Mouse (Mus musculus): ENCODE results near the gene Snrpg.
"Not testable (repeated sequence)": the region's sequence is repeated elsewhere in the genome, so short reads cannot be mapped to it uniquely, and the experiment has no call there.

Snrpg gene

DNA sequence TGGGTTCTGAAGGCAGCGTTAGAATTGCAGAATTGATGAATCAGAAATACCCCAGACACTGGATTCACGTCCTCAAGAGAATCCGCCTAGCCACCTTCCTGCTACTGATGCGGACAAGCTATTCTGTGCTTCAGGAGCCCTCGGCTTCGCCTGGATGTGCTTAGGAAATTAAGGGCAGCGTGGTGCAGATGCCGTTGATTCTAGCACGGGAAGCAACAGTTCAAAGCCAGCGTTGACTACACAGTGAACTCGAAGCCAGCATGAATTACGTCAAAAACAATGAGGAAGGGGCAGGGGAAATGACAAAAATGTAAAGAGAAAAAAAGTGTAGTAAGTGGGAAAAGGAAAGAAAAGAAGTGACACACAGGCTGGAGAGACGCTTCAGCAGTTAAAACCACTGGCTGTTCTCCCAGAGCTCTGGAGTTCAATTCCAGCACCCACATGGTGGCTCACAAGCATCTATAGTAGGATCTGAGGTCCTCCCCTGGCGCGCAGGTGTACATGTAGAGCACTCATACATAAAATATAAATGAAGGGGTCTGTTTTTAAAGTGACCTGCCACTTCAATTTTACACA lies at the start of gene Snrpg:
Gene Snrpg (plus strand): TSS at position 541 of the 576 bp plus-strand sequence.
- DNase-seq (ENCODE audit: extremely low spot score, low spot score) = peak; percentile 38

DNA sequence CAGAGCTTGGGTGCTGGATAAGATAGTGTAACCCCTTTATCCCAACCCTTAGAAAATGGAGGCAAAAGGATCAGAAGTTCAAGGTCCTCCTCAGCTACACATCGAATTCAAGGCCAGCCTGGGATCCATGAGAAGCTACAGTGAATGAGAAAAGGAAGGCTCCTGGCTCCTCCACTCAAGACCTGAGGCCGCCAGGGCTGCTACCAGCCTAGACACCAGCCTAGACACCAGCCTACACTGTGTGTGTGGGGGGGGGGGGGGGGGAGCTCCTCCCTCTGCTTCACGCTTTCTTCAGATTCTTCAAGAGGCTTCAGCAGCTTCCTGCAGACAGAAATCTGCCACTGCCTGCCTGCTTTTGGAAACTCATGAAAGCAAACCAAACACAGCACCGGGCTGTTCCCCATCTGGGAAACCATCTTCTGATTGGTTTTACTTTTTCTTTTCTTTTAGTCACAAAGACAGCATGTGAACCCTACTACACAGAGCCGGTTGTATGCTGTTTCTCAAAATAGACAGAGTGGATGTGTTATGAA lies 49.0 kb upstream of the Snrpg start:
- no peak for DNase-seq (ENCODE audit: extremely low spot score, low spot score)

DNA sequence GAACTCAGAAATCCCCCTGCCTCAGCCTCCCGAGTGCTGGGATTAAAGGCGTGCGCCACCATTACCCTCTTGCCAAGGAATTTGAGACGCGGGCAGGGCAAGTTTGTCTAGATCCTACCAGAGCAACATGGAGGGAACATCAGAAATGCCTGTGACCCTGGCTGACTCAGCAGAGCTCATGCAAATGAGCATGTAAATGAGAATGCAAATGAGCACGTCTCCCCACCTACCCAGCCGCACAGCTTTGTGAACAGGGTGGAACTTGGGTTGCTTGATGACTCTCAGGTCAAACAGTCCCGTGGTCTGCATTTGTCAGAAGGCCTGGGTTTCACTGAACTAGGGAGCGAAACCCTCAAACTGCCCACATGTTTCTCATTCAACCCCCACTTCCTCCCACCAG lies 48.1 kb upstream of the Snrpg start:
- no peak for DNase-seq (ENCODE audit: extremely low spot score, low spot score)

DNA sequence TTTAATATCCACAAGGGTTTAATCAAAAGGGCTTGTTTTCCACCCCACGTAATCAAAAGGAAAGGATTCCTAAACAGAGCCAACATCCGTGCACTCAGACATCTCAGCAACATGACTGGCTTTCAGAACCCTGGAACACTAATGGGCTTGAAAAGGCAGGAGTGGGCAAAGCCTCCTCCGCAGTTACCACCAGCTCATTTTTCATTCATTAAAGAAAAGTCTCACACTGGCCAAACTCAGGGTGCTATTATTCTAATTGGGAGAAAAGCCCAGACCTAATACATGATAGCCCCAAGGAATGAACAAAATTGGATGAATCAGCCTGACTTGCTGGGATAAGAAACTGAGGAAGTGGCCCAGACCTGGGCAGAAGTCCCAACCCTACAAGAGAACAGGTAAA lies 46.7 kb upstream of the Snrpg start:
- no peak for DNase-seq (ENCODE audit: extremely low spot score, low spot score)

DNA sequence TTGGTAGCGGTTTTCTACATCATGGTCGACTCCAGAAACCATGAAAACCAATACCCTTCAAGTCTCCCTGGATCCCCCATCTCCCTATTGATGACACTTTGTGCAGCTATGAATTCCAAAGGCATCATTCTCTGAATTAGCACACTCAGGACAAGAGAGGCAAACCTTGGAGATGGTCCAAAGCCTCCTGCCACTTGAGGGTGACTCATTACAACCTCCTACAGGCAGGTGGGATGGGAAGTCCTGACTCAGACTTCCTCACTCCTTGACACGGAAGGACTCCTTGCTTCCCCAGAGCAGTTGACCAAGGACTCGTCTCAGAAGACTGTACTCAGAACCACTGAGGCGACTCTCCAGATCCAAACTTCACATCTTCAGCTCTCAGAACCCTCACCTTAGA lies 45.5 kb upstream of the Snrpg start:
- no peak for DNase-seq (ENCODE audit: extremely low spot score, low spot score)

DNA sequence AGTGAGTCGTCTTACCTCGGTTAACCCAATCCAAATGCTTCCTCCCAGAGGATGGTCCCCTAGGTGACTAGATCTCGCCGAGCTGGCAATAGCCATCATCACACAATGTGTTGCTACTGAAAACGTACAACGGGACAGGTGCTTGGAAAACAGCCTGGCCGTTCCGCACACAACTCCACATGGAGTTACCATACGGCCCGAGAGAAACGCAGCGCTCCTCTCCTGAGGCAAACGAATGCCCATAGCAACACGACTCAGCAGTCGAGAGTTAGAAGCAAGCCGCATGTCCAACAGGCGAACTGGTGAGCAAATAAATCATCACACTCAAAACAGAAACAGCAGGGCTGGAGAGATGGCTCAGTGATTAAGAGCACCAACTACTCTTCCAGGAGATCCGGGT lies 44.2 kb upstream of the Snrpg start:
- DNase-seq (ENCODE audit: extremely low spot score, low spot score) = no peak

DNA sequence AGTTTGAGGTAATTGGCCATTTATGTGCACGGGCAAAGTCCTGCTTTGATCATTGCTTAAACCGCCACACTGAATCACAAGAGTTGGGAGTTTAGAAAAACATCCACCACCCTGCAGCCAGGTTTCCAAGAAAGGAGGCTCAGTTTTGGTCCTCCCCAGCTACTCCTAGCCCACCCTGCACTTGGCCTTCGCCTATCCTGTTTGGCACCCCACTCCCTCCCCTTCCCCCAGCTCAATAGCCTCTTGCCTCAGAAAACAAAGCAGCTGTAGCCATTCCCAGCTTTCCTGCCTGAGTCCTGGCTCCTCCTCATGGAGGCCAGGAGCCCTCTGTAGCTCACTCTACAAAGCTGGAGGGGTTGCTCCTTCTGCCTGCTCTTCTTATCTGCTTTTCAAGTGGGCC lies 42.7 kb upstream of the Snrpg start:
- no peak for DNase-seq (ENCODE audit: extremely low spot score, low spot score)

DNA sequence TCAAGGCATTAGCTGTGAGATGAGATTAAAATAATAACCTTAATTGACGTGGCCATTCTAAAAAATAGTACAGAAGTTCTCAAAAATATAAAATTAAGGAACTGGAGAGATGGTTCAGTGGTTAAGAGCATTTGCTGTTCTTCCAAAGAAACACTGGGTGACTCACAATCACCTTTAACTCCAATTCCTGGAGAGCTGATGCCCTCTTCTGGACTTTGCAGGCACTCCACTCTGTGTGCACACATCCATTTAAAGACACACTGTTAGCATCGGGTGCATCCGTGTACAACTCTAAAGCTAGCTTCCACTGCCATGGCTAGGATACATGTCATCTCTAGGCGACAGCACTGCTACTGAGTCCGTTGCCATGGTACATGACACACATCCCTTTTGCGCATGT lies 41.2 kb upstream of the Snrpg start:
- DNase-seq (ENCODE audit: extremely low spot score, low spot score) = no peak

DNA sequence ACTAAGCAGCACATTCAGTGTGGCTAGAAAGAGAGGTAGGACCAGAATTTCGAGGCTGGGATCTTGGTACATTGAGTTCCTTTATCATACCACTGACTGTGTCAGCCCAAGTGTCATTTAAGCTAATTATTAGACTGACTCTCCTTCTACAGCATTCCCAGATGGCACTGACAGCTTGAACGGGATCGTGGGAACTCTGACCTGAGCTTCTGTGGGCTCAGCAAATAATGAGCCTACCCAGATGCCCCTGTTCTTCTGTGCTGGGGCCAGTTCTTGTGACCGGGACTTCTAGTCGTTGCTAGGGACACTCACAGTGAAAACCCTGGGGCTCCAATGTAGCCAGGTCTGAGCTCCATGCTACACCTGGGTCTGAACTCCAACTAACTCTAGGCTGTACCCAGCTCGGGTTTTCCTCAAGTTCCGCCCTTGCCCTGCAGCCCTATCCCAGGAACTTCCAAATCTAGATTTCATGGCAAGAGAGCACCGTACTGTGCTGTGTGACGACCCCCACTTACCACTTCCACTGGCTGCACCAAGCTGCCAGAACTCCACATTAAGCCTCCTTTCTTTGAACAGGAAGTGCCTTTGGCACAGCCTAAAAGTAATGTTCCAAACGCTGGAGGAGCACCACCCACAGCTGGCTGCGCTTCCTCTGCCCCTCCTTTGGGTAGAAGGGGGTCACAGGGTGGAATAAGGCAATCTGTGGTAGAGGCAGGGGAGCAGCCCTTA lies 35.8 kb upstream of the Snrpg start:
- no peak for DNase-seq (ENCODE audit: extremely low spot score, low spot score)

DNA sequence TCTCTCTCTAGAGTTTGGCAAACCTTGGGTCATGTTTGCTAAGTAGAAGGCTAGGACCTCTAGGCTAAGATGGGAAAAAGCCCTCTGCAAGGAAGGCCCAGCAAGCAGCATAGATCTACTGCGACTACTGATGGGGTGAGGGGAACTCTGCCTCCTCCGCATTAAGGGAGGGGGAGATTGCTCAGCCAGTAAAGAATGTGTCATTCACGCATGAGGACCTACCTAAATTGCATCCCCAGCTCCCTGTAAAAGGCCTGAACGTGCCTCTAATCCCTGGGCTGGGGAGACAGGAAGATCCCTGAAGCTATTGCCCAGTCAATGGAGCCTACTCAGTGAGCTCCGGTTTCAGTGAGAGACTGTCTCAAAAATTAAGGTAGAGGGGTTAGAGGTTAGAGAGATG lies 35.2 kb upstream of the Snrpg start:
- no peak for DNase-seq (ENCODE audit: extremely low spot score, low spot score)

DNA sequence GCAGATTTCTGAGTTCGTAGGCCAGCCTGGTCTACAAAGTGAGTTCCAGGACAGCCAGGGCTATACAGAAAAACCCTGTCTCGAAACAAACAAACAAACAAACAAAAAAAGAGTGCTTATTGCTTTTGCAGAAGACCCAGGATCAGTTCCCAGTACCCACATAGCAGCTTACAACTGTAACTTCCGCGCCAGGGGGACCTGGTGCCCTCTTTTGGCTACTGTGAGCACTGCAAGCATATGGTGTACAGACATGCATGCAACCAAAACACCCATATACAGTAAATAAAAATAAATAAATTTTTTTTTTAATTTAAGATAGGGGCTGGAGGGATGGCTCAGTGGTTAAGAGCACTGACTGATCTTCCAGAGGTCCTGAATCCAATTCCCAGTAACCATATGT lies 34.8 kb upstream of the Snrpg start:
- not testable (repeated sequence) for DNase-seq (ENCODE audit: extremely low spot score, low spot score)

DNA sequence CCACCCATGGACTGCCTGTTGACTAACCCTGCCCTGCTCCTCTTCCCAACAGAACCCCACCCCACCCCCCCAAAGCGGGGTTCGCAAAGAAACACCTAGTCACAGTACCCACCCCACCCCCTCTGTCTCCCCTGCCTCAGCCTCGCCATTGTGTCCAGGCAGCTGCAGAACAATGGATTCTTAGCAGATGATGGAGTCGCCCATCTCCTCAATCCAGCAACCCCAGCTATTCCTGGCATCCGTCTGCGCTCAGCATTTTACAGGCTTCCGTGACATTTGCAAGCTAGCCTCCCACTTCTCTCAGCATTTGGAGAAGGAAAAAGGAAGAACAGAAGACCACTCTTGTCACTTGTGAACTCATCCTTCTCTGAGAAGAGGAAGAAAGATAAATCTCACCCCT lies 27.4 kb upstream of the Snrpg start:
- peak; percentile 33 for DNase-seq (ENCODE audit: extremely low spot score, low spot score)

DNA sequence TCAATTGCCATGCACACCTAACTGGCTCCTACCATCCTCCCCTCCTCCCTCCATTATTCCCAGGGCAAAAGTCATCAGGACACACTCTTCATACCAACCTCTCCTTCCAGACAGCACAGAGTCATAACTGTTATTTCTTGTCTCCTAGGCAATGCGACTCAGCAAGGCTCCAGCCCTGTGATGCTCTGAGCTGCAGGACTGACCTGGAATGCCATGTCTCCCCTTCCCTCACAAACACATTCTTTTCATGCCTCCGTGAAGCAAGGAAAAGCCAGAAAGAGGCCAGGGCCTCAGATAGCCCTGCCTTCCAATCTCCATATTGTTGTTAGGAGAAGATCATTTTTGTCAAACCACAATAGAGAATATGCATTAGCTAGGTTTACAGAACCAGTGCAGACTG lies 25.0 kb upstream of the Snrpg start:
- no peak for DNase-seq (ENCODE audit: extremely low spot score, low spot score)

DNA sequence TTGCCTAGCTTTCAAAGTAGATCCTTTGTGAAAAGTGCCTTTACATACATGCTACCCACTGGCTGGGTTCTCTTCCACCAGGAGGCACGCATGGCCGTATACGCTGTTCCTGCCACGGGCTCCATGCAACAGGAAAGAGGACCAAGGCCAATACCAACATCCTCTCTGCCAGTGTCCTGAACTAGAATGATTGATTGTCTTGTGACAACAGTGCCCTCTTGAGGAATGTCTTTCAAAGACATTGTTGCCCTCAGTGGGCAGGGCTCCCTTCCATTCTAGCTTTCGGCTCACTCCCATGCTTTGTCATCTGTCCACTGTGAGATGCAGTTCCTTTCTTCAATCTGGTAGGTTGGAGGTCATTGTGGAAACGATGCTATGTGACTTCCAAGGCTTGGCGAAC lies 21.8 kb upstream of the Snrpg start:
- DNase-seq (ENCODE audit: extremely low spot score, low spot score) = no peak

DNA sequence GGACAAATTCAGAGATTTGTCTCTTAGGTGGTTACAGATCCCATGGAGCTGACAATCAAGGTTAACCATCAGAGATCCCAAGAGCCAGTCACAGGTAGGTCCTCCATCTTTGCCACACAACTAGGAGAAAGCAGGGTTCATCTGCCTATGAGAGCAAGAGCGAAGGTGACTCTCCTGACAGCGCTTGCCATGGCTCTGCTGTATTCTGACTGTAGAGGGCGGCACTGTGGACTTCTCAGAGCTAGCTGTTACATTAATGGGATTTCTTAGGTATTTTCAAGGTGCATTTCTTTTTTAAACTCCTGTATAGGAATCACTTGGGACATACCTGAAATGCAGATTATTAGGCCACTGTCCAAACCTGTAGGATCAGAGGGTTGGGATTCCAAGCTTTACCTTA lies 16.2 kb upstream of the Snrpg start:
- DNase-seq (ENCODE audit: extremely low spot score, low spot score) = no peak

DNA sequence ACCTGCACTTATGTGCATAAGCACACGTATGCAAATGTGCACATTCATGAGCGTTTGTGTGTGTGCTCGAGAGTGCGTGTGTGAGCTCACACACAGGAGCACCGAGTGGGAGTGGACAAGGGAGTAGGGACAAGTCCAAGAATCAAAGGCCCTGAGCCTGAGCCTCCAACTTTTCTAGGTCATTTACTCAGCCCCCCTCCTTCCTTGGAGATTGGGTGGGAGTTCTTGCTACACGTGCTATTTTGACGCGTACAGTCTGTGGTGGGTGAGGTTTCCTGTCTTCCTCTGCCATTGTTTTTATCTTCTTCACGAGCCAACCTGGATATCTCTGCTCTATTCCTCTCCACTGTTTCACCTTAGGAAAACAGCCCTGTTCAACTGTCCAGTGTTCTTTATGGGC lies 14.1 kb upstream of the Snrpg start:
- no peak for DNase-seq (ENCODE audit: extremely low spot score, low spot score)

DNA sequence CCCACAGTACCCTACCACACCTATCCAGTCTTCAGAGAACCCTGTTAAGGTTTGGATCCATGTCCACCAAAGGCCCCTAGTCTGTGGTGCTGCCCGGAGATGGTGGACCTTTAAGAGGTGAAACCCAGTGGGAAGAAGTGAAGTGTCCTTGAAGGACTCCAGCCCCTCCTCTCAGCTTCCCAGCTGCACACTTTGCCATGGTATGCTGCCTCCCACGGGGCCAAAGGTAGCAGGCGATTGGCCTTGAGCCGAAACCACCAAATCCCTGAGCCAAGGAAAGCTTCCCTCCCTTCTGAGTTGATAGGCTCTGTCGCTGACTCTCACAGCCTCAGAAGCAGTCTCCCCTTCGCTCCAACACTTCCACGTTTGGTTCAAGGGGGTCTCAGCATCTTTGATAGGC lies 10.4 kb upstream of the Snrpg start:
- DNase-seq (ENCODE audit: extremely low spot score, low spot score) = no peak

DNA sequence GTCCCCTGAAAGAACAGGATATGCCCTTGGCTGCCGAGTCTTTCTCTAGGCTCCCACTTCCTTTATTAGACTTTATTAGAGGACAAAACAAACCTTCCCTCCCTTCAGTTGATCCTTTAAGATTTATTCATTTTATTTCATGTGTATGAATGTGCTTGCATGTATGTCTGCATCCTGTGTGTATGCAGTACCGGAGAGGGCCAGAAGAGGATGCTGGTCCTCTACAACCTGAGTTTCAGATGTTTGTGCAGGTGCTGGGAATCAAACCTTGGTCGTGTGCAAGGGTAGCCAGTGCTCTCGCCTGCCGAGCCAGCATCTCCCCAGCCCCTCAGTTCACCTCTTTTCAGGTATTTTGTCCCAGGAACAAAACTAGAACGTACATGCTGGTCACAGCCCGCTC lies 9.7 kb upstream of the Snrpg start:
- no peak for DNase-seq (ENCODE audit: extremely low spot score, low spot score)

DNA sequence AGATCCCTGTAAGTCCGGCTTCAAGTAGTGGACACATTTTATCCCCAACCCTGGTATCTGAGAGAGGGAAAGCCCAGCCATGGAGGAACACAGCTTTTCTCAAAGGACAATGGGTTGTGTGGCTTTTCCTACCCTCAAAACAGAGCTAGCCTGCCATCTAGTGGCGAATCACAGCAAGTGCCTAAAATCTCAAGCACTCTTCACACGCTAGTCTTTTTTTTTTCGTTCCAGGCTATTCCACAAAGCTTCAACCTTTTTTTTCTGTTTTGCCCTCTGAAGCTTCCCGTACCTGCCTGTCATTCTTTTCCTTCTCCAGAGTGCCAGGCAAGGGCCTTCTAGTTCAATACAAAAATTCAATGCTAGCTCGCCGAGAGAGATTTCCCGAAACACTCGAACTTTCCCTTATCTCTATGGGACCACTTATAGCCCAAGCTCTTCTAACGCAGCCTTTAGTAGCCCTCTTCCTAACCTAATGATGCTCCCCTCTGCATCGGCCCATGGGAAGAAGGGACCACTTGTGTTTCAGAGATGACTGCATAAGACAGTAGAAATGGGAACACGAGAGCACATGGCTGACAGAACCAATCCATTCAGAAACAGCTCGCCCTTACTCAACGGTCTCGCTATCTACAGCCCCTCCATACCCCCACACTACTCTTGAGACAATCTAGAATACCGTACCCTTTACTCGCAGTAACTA lies 6.5 kb upstream of the Snrpg start:
- DNase-seq (ENCODE audit: extremely low spot score, low spot score) = peak; percentile 77

DNA sequence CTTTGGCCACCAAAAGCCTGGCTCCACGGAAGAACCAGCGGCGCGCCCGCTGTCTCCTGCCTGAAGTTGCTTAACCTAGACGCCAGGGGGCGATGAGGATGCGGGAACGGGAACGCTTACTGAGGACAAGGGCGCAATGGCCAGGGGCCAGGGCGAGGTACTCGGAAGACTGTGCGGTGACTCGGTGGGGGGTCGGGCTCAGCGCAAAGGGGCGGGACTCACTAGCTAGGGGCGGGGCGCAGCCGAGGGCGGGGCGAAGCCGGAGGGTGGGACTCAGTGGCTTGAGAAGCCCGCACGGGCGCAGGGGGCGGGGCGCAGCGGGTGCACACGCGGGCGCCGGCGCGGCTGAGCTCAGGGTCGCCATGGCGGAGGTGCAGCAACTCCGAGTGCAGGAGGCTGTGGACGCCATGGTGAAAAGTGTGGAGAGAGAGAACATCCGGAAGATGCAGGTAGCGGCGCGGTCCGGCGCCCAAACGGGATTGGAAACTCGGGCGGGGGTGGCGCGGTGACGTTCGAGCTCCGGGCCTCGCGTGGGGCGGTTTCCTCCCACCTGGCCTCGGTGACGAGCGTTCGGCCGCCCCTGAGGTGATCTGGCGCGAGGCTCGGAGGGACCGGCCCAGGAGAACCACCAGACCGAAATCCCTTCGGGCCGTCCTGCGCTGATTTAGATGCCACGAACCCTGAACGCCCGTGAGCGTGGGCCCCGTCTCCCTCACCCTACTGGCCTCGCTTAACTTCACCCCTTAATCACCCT lies 5.6 kb upstream of the Snrpg start, which contains the start of gene Fam136a:
Gene Fam136a (plus strand): TSS at position 276 of the 754 bp plus-strand sequence.
- peak; percentile 99 for DNase-seq (ENCODE audit: extremely low spot score, low spot score)

DNA sequence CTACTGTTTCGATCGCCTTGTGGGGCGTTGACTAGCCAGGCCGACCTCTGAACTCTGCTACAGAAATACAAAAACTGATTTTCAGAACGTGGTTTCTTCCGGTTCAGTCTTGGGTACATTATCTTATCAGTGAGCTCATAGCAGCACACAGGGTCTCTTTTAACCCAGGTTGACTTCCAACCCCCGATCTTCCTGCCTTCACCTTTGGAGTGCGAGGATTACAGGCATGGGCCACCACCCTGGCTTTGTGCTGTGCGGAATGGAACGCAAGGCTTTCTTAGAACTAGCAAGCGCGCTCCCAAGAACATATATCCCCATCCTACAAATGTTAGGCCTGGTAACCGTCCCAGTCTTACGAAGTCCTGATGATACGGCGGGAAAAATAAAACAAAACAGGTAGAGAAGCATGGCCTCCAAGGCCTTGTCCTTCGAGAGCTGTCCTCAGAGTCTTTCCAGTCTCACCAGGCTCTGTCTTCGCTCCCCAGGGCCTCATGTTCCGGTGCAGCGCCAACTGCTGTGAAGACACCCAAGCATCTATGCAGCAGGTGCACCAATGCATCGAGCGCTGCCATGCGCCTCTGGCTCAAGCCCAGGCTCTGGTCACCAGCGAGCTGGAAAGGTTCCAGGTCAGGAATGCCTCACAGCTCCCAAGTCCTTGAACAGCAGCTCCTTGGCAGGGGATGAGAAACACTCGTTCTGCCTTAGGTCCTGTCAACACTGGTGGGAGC lies 4.8 kb upstream of the Snrpg start:
- DNase-seq (ENCODE audit: extremely low spot score, low spot score) = no peak
